Mouse (Mus musculus) gastrocnemius, adult 18-20 months (tissue): Measurements from ENCODE around the gene Gm45208. TPM values are rescaled to one million over a fixed set of nuclear protein-coding genes. Genes with fewer than 3 reads are reported as not detected.

Source experiments
- DNase-seq: peaks from one replicate; pipeline ENCODE4 v3.0.0; 2021; ENCODE audit warnings: low spot score
- total RNA-seq, 2 experiments: library from RNA; stranded (reverse); gene quantifications; 2 replicates each; pipeline ENCODE4 v1.2.3; 2021

Gene Gm45208
- total RNA-seq, 2 experiments from 2014 or later, result 0.45 TPM; not detected in 1

- DNase-seq, result no peak
These were observed 50.7 kb downstream of the Gm45208 start for GRCm38 (mm10) chrX:7772766-7773165.

GRCm38 (mm10) chrX:7775501-7776205 is 53.6 kb downstream of the Gm45208 start:
- DNase-seq, result no peak

- peak; percentile 44 for DNase-seq
These were observed 54.5 kb downstream of the Gm45208 start for GRCm38 (mm10) chrX:7776329-7777082.

- DNase-seq, result no peak
These were observed 56.6 kb downstream of the Gm45208 start for GRCm38 (mm10) chrX:7778450-7779244.

GRCm38 (mm10) chrX:7779294-7779693 is 57.2 kb downstream of the Gm45208 start:
- DNase-seq, result no peak

Other genes starting within 250 kb of the Gm45208 start
- under 1 TPM in 1 of 2 experiments, not detected in 1; 0.11 TPM for gene Foxp3, start 148.6 kb upstream of the Gm45208 start, total RNA-seq
- gene Ppp1r3f, start 148.0 kb upstream of the Gm45208 start, total RNA-seq, result 1 to 10 TPM; 3.1 to 3.9 TPM
- gene Ccdc22, start 116.7 kb upstream of the Gm45208 start, total RNA-seq, result 10 to 100 TPM; 10.6 to 12.4 TPM
- gene Cacna1f, start 115.2 kb upstream of the Gm45208 start, total RNA-seq, result not detected
- gene Syp, start 83.8 kb upstream of the Gm45208 start, total RNA-seq, result 1 to 10 TPM; 1.4 to 1.5 TPM
- gene Prickle3, start 65.0 kb upstream of the Gm45208 start, total RNA-seq, result 10 to 100 TPM; 10.8 to 26.5 TPM
- 10 to 100 TPM; 30.3 to 35.0 TPM for gene Plp2, start 50.9 kb upstream of the Gm45208 start, total RNA-seq
- 10 to 100 TPM; 30.6 to 33.7 TPM for gene Magix, start 41.0 kb upstream of the Gm45208 start, total RNA-seq
- 10 to 100 TPM; 14.3 to 15.0 TPM for gene Gpkow, start 25.1 kb upstream of the Gm45208 start, total RNA-seq
- gene Wdr45, start 7.9 kb upstream of the Gm45208 start, total RNA-seq, result 10 to 100 TPM; 32.4 to 37.1 TPM
- 1 to 10 TPM; 5.0 to 5.6 TPM for gene Praf2, start 6.2 kb downstream of the Gm45208 start, total RNA-seq
- gene Ccdc120, start 28.7 kb downstream of the Gm45208 start, total RNA-seq, result under 1 TPM; 0.34 to 0.50 TPM
- 1 to 10 TPM; 7.9 to 9.2 TPM for gene Tfe3, start 40.3 kb downstream of the Gm45208 start, total RNA-seq
- gene Gripap1, start 67.5 kb downstream of the Gm45208 start, total RNA-seq, result 10 to 100 TPM; 16.7 to 19.5 TPM
- under 1 TPM in 1 of 2 experiments, not detected in 1; 0.12 TPM for gene Kcnd1, start 100.0 kb downstream of the Gm45208 start, total RNA-seq
- gene Otud5, start 119.1 kb downstream of the Gm45208 start, total RNA-seq, result 10 to 100 TPM; 14.6 to 17.1 TPM
- 1 to 10 TPM; 1.5 to 1.9 TPM for gene Pim2, start 156.0 kb downstream of the Gm45208 start, total RNA-seq
- 1 to 10 TPM; 7.7 to 9.5 TPM for gene Slc35a2, start 161.8 kb downstream of the Gm45208 start, total RNA-seq
- 10 to 100 TPM; 22.3 to 23.5 TPM for gene Pqbp1, start 177.0 kb downstream of the Gm45208 start, total RNA-seq
- gene Timm17b, start 177.1 kb downstream of the Gm45208 start, total RNA-seq, result 10 to 100 TPM; 42.7 to 47.6 TPM
- not detected for gene Gm10491, start 185.6 kb downstream of the Gm45208 start, total RNA-seq
- not detected for gene Gm10490, start 187.3 kb downstream of the Gm45208 start, total RNA-seq
- not detected for gene Pcsk1n, start 197.6 kb downstream of the Gm45208 start, total RNA-seq
- not detected for gene Eras, start 206.4 kb downstream of the Gm45208 start, total RNA-seq
- 1 to 10 TPM; 3.6 to 5.0 TPM for gene Hdac6, start 225.6 kb downstream of the Gm45208 start, total RNA-seq